Mouse (Mus musculus): ENCODE measurements around the gene Gpr83.
A peak's percentile ranks its signal among the peaks of the same experiment; 100 is the strongest.

Gpr83 gene

DNA sequence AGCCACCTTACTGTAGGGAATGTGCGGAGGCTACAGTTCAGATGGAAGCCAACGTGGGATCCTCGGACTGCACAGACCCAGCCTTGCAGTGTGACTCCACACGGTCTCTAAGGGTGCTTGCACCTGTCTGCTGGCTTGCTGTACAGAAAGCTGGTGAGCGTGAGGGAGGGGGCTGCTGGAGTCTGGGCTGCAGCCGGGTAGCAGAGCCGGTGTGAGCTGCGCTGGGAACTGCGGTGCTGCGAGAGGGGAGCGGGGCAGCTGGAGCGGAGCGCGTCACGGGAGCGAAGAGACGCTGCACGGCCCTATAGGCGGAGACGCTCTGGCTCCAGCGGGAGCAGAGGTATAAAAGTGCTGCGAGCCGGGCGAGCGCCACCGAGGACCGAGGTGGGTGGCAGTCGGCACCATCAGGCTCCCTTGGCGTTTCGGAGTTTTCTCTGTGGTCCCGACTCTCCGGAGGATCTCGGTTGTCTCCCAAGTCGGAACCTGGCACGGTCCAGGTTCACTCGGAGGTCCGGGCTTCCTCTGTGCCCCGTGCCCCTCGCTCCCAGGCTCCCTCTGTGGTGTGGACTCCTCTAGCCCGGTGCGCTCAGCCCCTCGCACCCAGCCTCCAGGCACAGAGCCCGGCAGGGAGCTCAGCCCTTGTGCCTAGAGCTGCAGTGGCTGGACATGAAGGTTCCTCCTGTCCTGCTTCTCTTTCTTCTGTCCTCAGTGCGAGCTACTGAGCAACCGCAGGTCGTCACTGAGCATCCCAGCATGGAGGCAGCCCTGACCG lies at the start of gene Gpr83:
Gene Gpr83 (plus strand): TSS at position 343 of the 772 bp plus-strand sequence.
- DNase-seq (ENCODE audit: low read depth, low spot score), result no peak
- H3K36me3 ChIP-seq (ENCODE audit: control insufficient read depth, insufficient read depth, low read length, poor library complexity, severe bottlenecking), result no peaks in the 10 kb centered on the region

GRCm38 (mm10) chr9:14821396-14821795 lies 38.6 kb upstream of the Gpr83 start:
- no peak for DNase-seq (ENCODE audit: low read depth, low spot score)
- Histone ChIP-seq H3K36me3 (ENCODE audit: control insufficient read depth, insufficient read depth, low read length, poor library complexity, severe bottlenecking) (peaks cover 14% of the 10 kb centered on the region), H3K27me3 (ENCODE audit: control insufficient read depth, insufficient read depth, low read length, poor library complexity, severe bottlenecking) (no peaks in the 10 kb centered on the region)

More for the DNA sequence above, at the start of gene Gpr83:
- peaks cover 3% of the 10 kb centered on the region; the same call in 1 of the 2 replicates for H3K27me3 ChIP-seq (ENCODE audit: control insufficient read depth, insufficient read depth, low read length, poor library complexity, severe bottlenecking)

DNA sequence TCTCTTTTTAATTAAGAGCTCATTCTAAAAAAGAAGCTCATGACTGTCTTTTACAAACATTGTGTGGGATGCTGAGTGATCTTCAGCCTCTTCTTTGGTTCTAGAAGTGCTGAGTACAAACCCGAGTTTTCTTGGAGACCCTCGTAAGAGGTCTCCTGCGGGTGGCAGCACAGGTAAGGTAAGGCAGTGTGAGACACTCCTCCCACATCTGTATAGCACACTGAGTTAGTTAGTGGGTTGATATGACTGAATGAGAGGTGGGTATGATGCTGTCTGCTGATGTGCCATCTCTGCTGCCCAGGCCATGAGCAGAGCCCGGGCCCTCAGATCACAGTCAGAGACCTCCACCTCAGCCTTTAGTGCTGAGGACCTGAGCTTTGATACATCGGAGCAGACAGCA lies 35.2 kb upstream of the Gpr83 start:
- H3K36me3 ChIP-seq (ENCODE audit: control insufficient read depth, insufficient read depth, low read length, poor library complexity, severe bottlenecking), result peaks cover 9% of the 10 kb centered on the region
- DNase-seq (ENCODE audit: low read depth, low spot score), result peak; percentile 10

GRCm38 (mm10) chr9:14827875-14828274 lies 32.1 kb upstream of the Gpr83 start:
- DNase-seq (ENCODE audit: low read depth, low spot score), result no peak
- peaks cover 10% of the 10 kb centered on the region for H3K36me3 ChIP-seq (ENCODE audit: control insufficient read depth, insufficient read depth, low read length, poor library complexity, severe bottlenecking)
- H3K27me3 ChIP-seq (ENCODE audit: control insufficient read depth, insufficient read depth, low read length, poor library complexity, severe bottlenecking), result no peaks in the 10 kb centered on the region

More for the DNA sequence above, 35.2 kb upstream of the Gpr83 start:
- H3K27me3 ChIP-seq (ENCODE audit: control insufficient read depth, insufficient read depth, low read length, poor library complexity, severe bottlenecking), result no peaks in the 10 kb centered on the region

GRCm38 (mm10) chr9:14832046-14832445 lies 28.0 kb upstream of the Gpr83 start:
- no peaks in the 10 kb centered on the region for H3K27me3 ChIP-seq (ENCODE audit: control insufficient read depth, insufficient read depth, low read length, poor library complexity, severe bottlenecking)
- peaks cover 16% of the 10 kb centered on the region; the same call in 1 of the 2 replicates for H3K36me3 ChIP-seq (ENCODE audit: control insufficient read depth, insufficient read depth, low read length, poor library complexity, severe bottlenecking)
- DNase-seq (ENCODE audit: low read depth, low spot score), result no peak

DNA sequence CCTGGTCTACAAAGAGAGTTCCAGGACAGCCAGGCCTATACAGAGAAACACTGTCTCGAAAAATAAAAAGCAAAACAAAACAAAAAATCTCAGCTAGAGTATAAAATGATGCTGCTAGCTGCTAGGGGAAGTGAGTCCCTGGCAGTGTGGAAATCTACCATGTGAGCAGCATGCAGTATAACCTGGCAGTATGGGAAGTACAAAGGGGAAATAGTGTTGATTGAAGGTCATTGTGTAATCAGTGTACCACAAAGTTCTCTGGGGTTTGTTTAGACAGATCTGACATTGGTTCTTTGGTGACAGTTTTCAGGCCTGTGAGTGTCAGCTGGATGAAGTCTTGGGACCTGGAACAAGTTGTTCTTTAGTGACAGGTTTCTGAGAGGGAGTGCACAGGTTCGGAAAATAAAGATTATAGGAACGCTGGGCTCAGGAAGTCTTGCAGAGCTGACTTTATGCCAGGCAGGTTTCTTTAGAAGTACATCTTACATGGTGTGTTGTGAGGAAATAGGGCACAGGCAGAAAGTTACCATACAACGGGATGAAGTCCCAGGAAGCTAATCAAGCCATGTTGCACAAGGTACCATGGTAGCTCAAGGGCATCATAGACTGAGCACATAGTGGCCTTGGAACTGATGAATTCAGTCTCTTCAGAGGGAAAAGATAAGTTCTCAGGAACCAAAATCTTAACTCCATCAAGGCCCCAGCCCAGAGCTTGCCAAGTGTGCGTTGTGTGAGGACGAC lies 24.5 kb upstream of the Gpr83 start:
- DNase-seq (ENCODE audit: low read depth, low spot score), result peak; percentile 5
- Histone ChIP-seq H3K36me3 (ENCODE audit: control insufficient read depth, insufficient read depth, low read length, poor library complexity, severe bottlenecking) (peaks cover 12% of the 10 kb centered on the region; the same call in 1 of the 2 replicates), H3K27me3 (ENCODE audit: control insufficient read depth, insufficient read depth, low read length, poor library complexity, severe bottlenecking) (no peaks in the 10 kb centered on the region)

GRCm38 (mm10) chr9:14839527-14839926 lies 20.5 kb upstream of the Gpr83 start:
- no peaks in the 10 kb centered on the region for H3K27me3 ChIP-seq (ENCODE audit: control insufficient read depth, insufficient read depth, low read length, poor library complexity, severe bottlenecking)
- DNase-seq (ENCODE audit: low read depth, low spot score), result peak; percentile 30
- H3K36me3 ChIP-seq (ENCODE audit: control insufficient read depth, insufficient read depth, low read length, poor library complexity, severe bottlenecking), result 0 out of 2 replicates have a peak, but pooled peaks cover 5% of the 10 kb centered on the region

- no peaks in the 10 kb centered on the region for H3K27me3 ChIP-seq (ENCODE audit: control insufficient read depth, insufficient read depth, low read length, poor library complexity, severe bottlenecking)
Measured at GRCm38 (mm10) chr9:14839970-14840369, 20.0 kb upstream of the Gpr83 start.

GRCm38 (mm10) chr9:14841878-14842761 lies 17.9 kb upstream of the Gpr83 start:
- H3K27me3 ChIP-seq (ENCODE audit: control insufficient read depth, insufficient read depth, low read length, poor library complexity, severe bottlenecking), result no peaks in the 10 kb centered on the region
- no peak for DNase-seq (ENCODE audit: low read depth, low spot score)
- H3K36me3 ChIP-seq (ENCODE audit: control insufficient read depth, insufficient read depth, low read length, poor library complexity, severe bottlenecking), result no peaks in the 10 kb centered on the region

More at GRCm38 (mm10) chr9:14839970-14840369, 20.0 kb upstream of the Gpr83 start:
- DNase-seq (ENCODE audit: low read depth, low spot score), result no peak
- 0 out of 2 replicates have a peak, but pooled peaks cover under 1% of the 10 kb centered on the region for H3K36me3 ChIP-seq (ENCODE audit: control insufficient read depth, insufficient read depth, low read length, poor library complexity, severe bottlenecking)

DNA sequence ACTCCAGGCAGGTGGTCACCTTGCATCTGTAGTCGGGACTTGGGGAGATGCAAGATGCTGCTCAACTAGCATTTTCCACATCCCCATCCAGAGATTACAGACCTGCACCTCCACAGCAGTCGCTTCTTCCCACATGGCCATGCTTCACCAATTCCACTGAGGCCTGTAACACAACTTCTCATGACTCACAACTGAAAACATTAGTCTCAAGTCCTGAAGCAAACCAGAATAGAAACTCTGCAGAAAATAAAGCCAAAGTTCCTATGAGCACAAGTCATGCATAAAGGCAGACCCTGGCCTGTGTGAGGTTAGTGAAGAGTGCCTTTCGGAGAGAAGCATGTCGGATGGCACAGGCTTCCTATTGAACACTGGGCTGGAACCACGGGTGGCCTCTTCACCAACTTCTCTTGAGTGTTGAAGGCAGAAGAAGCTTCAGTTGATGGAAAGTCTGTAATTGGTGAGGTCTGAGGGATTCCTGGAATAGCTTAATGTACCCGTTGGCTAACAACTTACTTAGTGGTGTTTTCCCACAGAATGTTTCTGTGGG lies 16.6 kb upstream of the Gpr83 start:
- Histone ChIP-seq H3K36me3 (ENCODE audit: control insufficient read depth, insufficient read depth, low read length, poor library complexity, severe bottlenecking) (no peaks in the 10 kb centered on the region), H3K27me3 (ENCODE audit: control insufficient read depth, insufficient read depth, low read length, poor library complexity, severe bottlenecking) (no peaks in the 10 kb centered on the region)
- DNase-seq (ENCODE audit: low read depth, low spot score), result no peak

DNA sequence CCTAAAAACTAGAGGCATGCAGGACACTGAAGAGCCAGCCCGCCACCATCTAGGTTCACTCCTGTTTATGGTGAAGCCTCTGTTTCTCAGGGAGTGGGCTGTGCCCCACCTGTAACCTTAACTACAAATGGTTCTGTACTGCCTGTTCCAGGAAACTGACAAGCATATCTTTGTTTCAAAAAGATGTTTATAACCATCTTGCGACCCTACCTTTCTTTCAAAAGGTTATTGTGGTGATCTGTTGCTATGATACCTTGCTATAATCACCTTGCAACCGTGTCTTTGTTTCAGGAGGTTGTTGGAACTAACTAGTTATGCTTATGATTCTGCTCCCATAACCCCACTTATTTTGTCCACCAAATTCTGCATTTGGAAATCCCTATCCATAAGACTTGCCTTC lies 16.1 kb upstream of the Gpr83 start:
- Histone ChIP-seq H3K36me3 (ENCODE audit: control insufficient read depth, insufficient read depth, low read length, poor library complexity, severe bottlenecking) (no peaks in the 10 kb centered on the region), H3K27me3 (ENCODE audit: control insufficient read depth, insufficient read depth, low read length, poor library complexity, severe bottlenecking) (no peaks in the 10 kb centered on the region)

DNA sequence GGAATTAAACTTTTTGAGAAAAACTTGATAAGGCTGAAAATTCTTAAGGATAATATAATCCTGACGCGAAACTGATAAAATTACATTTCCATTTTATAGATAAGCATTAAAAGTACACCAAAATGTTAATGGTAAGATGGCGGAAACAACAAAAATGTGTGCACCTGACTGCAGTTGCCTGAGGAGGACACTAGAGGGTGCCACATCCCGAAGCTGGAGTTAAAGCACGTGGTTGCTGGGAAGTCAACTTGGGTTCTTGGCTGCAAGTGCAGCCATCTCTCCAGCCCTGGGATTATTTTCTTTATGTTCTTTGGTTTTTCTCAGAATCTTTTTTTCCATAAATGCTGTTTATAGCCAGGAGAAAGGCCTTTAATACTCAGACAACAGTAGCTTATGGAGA lies 13.6 kb upstream of the Gpr83 start:
- no peaks in the 10 kb centered on the region for H3K36me3 ChIP-seq (ENCODE audit: control insufficient read depth, insufficient read depth, low read length, poor library complexity, severe bottlenecking)
- DNase-seq (ENCODE audit: low read depth, low spot score), result peak; percentile 43
- H3K27me3 ChIP-seq (ENCODE audit: control insufficient read depth, insufficient read depth, low read length, poor library complexity, severe bottlenecking), result no peaks in the 10 kb centered on the region

More for the DNA sequence above, 16.1 kb upstream of the Gpr83 start:
- DNase-seq (ENCODE audit: low read depth, low spot score), result no peak

- Histone ChIP-seq H3K36me3 (ENCODE audit: control insufficient read depth, insufficient read depth, low read length, poor library complexity, severe bottlenecking) (no peaks in the 10 kb centered on the region), H3K27me3 (ENCODE audit: control insufficient read depth, insufficient read depth, low read length, poor library complexity, severe bottlenecking) (no peaks in the 10 kb centered on the region)
- DNase-seq (ENCODE audit: low read depth, low spot score), result no peak
Measured at GRCm38 (mm10) chr9:14848267-14848935, 11.6 kb upstream of the Gpr83 start.

- Histone ChIP-seq H3K27me3 (ENCODE audit: control insufficient read depth, insufficient read depth, low read length, poor library complexity, severe bottlenecking) (peaks cover 3% of the 10 kb centered on the region; the same call in 1 of the 2 replicates), H3K36me3 (ENCODE audit: control insufficient read depth, insufficient read depth, low read length, poor library complexity, severe bottlenecking) (no peaks in the 10 kb centered on the region)
- no peak for DNase-seq (ENCODE audit: low read depth, low spot score)
Measured at GRCm38 (mm10) chr9:14854585-14854984, 5.4 kb upstream of the Gpr83 start.
